Mouse (Mus musculus) stomach, embryonic 14.5 days (tissue): ENCODE measurements around the gene Ap4s1. TPM values are rescaled to one million over a fixed set of nuclear protein-coding genes. Genes with fewer than 3 reads are reported as not detected.

Source experiments
- ATAC-seq: fragments of 200-750 bp; cut with Nextera tagmentation; 2 replicates; pipeline ENCODE4 v1.8.0; 2017; ENCODE audit warnings: low read depth, moderate TSS enrichment; ENCODE audit not compliant: insufficient number of reproducible peaks, insufficient read depth, low FRiP score
- H3K27ac ChIP-seq: fragments of 300-500 bp; sonication (generic); 2 replicates; pipeline ENCODE4 v1.5.1; 2014; ENCODE audit warnings: mild to moderate bottlenecking, low read length, moderate library complexity, mixed read lengths
- H3K27me3 ChIP-seq: fragments of 300-500 bp; sonication (generic); 2 replicates; pipeline ENCODE4 v1.6.1; 2014; ENCODE audit warnings: low read length, control low read depth, mixed read lengths; ENCODE audit not compliant: control insufficient read depth, insufficient read depth
- H3K36me3 ChIP-seq: fragments of 300-500 bp; sonication (generic); 2 replicates; pipeline ENCODE4 v1.6.1; 2014; ENCODE audit warnings: mild to moderate bottlenecking, control low read depth, low read length, moderate library complexity, mixed read lengths; ENCODE audit not compliant: control insufficient read depth, insufficient read depth
- H3K4me1 ChIP-seq: fragments of 300-500 bp; sonication (generic); 2 replicates; pipeline ENCODE4 v1.6.1; 2014; ENCODE audit warnings: low read length, control low read depth, mixed read lengths; ENCODE audit not compliant: control insufficient read depth, insufficient read depth
- H3K4me2 ChIP-seq: fragments of 300-500 bp; sonication (generic); replicated peaks from 2 replicates; pipeline ENCODE4 v1.6.1; 2014; ENCODE audit warnings: low read depth, low read length, control low read depth
- H3K4me3 ChIP-seq: fragments of 300-500 bp; sonication (generic); 2 replicates; pipeline ENCODE4 v1.5.1; 2014; ENCODE audit warnings: low read depth, low read length, control low read depth
- H3K9ac ChIP-seq: fragments of 300-500 bp; sonication (generic); replicated peaks from 2 replicates; pipeline ENCODE4 v1.6.1; 2014; ENCODE audit warnings: low read depth, mild to moderate bottlenecking, control low read depth, low read length, moderate library complexity, mixed read lengths
- H3K9me3 ChIP-seq: fragments of 300-500 bp; sonication (generic); 2 replicates; pipeline ENCODE4 v1.6.1; 2016; ENCODE audit warnings: low read depth, low read length, control low read depth; ENCODE audit not compliant: control insufficient read depth
- WGBS: fragments of 180-500 bp; shearing (Covaris S2); extraction: QIAGEN DNeasy Blood & Tissue Kit; methylation state at CpG from one replicate; pipeline ENCODE4 v1.1.7; 2014; 5-methylcytosine and 5-hydroxymethylcytosine counted together
- polyA plus RNA-seq: library from polyadenylated mRNA; unstranded; fragments of >200 nt; fragmentation: Nextera tagmentation; extraction: Ambion mirVana; gene quantifications from 2 replicates; pipeline ENCODE4 v1.2.1, GENCODE M21; 2014

Ap4s1 gene
- polyA plus RNA-seq, 1 experiment from 2014 or later, result 29.6 TPM

GRCm38 (mm10) chr12:51734605-51735211, 43.9 kb downstream of the Ap4s1 start:
- Histone ChIP-seq H3K4me3 (no peak overlapping the region), H3K4me1 (peaks cover 15% of the 10 kb centered on the region), H3K9ac (no peak overlapping the region), H3K9me3 (no peaks in the 10 kb centered on the region), H3K4me2 (peak overlapping the region; percentile 13), H3K36me3 (no peaks in the 10 kb centered on the region), H3K27me3 (no peaks in the 10 kb centered on the region), H3K27ac (peak overlapping the region; percentile 66)
- no peak for ATAC-seq
- 51% methylated on average over 14 of the region's 14 CpGs for WGBS

GRCm38 (mm10) chr12:51735840-51736271, 45.0 kb downstream of the Ap4s1 start:
- ATAC-seq, result peak; percentile 79
- Histone ChIP-seq H3K4me2 (no peak overlapping the region), H3K9ac (no peak overlapping the region), H3K36me3 (no peaks in the 10 kb centered on the region), H3K4me1 (peaks cover 15% of the 10 kb centered on the region), H3K27ac (peak overlapping the region; percentile 63; the same call in 1 of the 2 replicates), H3K4me3 (no peak overlapping the region), H3K27me3 (no peaks in the 10 kb centered on the region), H3K9me3 (no peaks in the 10 kb centered on the region)
- WGBS, result 39% methylated on average over 7 of the region's 7 CpGs

- Histone ChIP-seq H3K36me3 (no peaks in the 10 kb centered on the region), H3K4me1 (peaks cover 15% of the 10 kb centered on the region), H3K27ac (peak overlapping the region; percentile 63; the same call in 1 of the 2 replicates), H3K4me2 (no peak overlapping the region), H3K27me3 (no peaks in the 10 kb centered on the region), H3K4me3 (no peak overlapping the region), H3K9ac (no peak overlapping the region), H3K9me3 (no peaks in the 10 kb centered on the region)
- 67% methylated on average over 3 of the region's 3 CpGs for WGBS
- ATAC-seq, result no peak
Observed at GRCm38 (mm10) chr12:51736381-51736780, 45.5 kb downstream of the Ap4s1 start.

DNA sequence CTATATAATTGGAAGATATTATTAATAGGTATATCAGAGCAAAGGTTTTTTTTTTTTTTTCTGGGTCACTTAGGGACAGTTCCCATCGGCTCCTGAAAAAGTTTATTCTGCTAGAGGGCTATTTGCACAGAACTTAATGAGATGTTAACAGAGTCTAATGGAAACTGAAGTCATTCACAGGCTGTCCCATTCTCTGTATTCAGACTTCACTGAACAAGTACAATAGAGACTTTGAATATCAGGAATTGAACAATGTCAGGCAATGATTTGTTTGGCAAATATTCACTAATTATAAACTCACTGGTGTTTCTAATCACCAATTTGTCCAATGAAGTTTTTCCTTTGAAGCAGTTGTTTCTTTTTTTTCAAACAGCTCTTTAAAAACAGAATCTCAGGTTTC, 46.0 kb downstream of the Ap4s1 start:
- no peaks in the 10 kb centered on the region for H3K36me3 ChIP-seq
- H3K27me3 ChIP-seq, result no peaks in the 10 kb centered on the region
- WGBS, result 71% methylated on average over 1 of the region's 1 CpGs
- H3K4me1 ChIP-seq, result peaks cover 15% of the 10 kb centered on the region
- no peak overlapping the region for H3K4me2 ChIP-seq
- no peak overlapping the region for H3K9ac ChIP-seq
- no peak overlapping the region for H3K4me3 ChIP-seq
- no peak overlapping the region for H3K27ac ChIP-seq
- ATAC-seq, result no peak
- H3K9me3 ChIP-seq, result no peaks in the 10 kb centered on the region

GRCm38 (mm10) chr12:51741690-51742089, 50.9 kb downstream of the Ap4s1 start:
- no peaks in the 10 kb centered on the region for H3K9me3 ChIP-seq
- ATAC-seq, result no peak
- H3K9ac ChIP-seq, result no peak overlapping the region
- H3K27ac ChIP-seq, result no peak overlapping the region
- no peaks in the 10 kb centered on the region for H3K4me1 ChIP-seq
- peaks cover 31% of the 10 kb centered on the region for H3K36me3 ChIP-seq
- H3K27me3 ChIP-seq, result no peaks in the 10 kb centered on the region
- no peak overlapping the region for H3K4me3 ChIP-seq
- H3K4me2 ChIP-seq, result no peak overlapping the region
- 80% methylated on average over 6 of the region's 6 CpGs for WGBS

GRCm38 (mm10) chr12:51744957-51745356, 54.1 kb downstream of the Ap4s1 start:
- Histone ChIP-seq H3K9ac (no peak overlapping the region), H3K4me2 (no peak overlapping the region), H3K36me3 (peaks cover 51% of the 10 kb centered on the region), H3K9me3 (no peaks in the 10 kb centered on the region), H3K4me3 (no peak overlapping the region), H3K4me1 (no peaks in the 10 kb centered on the region), H3K27me3 (no peaks in the 10 kb centered on the region), H3K27ac (no peak overlapping the region)
- no peak for ATAC-seq
- WGBS, result 49% methylated on average over 6 of the region's 6 CpGs

DNA sequence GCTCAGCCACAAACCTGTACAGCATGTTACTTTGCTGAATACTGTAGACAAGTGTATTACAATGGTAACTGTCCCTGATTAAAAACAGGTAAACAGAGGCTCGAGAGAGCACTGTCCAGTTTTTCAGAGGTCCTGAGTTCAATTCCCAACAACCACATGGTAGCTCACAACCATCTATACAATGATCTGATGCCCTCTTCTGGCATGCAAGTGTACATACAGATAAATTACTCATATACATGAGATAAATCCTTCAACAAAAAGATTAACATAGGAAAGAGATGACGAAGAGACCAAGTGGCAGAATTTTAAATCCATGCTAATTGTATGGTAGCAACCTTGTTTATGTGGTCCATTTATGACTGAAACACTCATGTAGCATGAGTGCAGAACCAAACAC, 56.5 kb downstream of the Ap4s1 start:
- no peaks in the 10 kb centered on the region for H3K9me3 ChIP-seq
- H3K36me3 ChIP-seq, result peaks cover 69% of the 10 kb centered on the region
- no peaks in the 10 kb centered on the region for H3K27me3 ChIP-seq
- WGBS, result 91% methylated on average over 2 of the region's 2 CpGs
- ATAC-seq, result no peak
- no peak overlapping the region for H3K9ac ChIP-seq
- no peak overlapping the region for H3K27ac ChIP-seq
- H3K4me3 ChIP-seq, result no peak overlapping the region
- H3K4me1 ChIP-seq, result no peaks in the 10 kb centered on the region
- no peak overlapping the region for H3K4me2 ChIP-seq

- ATAC-seq, result no peak
- no peak overlapping the region for H3K9ac ChIP-seq
- no peaks in the 10 kb centered on the region for H3K27me3 ChIP-seq
- H3K36me3 ChIP-seq, result peaks cover 71% of the 10 kb centered on the region
- no peak overlapping the region for H3K27ac ChIP-seq
- no peak overlapping the region for H3K4me2 ChIP-seq
- no peak overlapping the region for H3K4me3 ChIP-seq
- WGBS, result 93% methylated on average over 12 of the region's 12 CpGs
- no peaks in the 10 kb centered on the region for H3K4me1 ChIP-seq
- no peaks in the 10 kb centered on the region for H3K9me3 ChIP-seq
Observed at GRCm38 (mm10) chr12:51755938-51756598, 65.2 kb downstream of the Ap4s1 start.

DNA sequence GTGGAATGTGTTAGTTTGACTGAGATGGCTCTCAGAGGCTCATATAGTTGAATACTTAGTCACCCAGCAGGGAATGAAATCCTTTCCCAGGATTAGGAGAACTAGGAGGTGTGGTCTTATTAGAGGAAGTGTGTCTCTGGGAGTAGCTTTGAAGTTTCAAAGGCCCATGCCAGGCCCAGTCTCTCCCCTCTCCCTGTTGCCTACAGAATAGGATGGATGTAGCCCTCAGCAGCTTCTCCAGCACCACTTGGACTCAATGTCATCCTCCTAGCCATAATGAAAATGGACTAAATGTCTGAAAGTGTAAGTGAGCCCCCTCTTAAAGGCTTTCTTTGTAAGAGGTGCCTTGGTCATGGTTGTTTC, 65.7 kb downstream of the Ap4s1 start:
- ATAC-seq, result no peak
- no peak overlapping the region for H3K9ac ChIP-seq
- no peak overlapping the region for H3K27ac ChIP-seq
- no peaks in the 10 kb centered on the region for H3K4me1 ChIP-seq
- no peaks in the 10 kb centered on the region for H3K9me3 ChIP-seq
- H3K4me2 ChIP-seq, result no peak overlapping the region
- H3K4me3 ChIP-seq, result no peak overlapping the region
- H3K36me3 ChIP-seq, result peaks cover 69% of the 10 kb centered on the region
- H3K27me3 ChIP-seq, result no peaks in the 10 kb centered on the region
